In genomic region chr2:32137667-32138266, GRCm38 (mm10) we compare ENCODE assay signal across 8 mouse cellular contexts. TPM values are rescaled to one million over a fixed set of nuclear protein-coding genes. Genes with fewer than 3 reads are reported as not detected.
DNase-seq lines count a peak whose midpoint lies in the region; ATAC-seq lines count a peak whose summit lies in the region.

No protein-coding gene starts in this region.

- peaks cover 4% of the 10 kb centered on the region; the same call in 1 of the 2 replicates for H3K4me1 ChIP-seq in hindbrain, embryonic 16.5 days (ENCODE audit: control insufficient read depth, insufficient read depth, low read depth, low read length)

- peak overlapping the region; percentile 73 for H3K9ac ChIP-seq in hindbrain, embryonic 16.5 days (ENCODE audit: low read depth, low read length)

- H3K79me2 ChIP-seq in macrophage (ENCODE audit: inconsistent target): no peaks in the 10 kb centered on the region

- H3K36me3 ChIP-seq in hindbrain, embryonic 16.5 days (ENCODE audit: control insufficient read depth, insufficient read depth, low read length): no peaks in the 10 kb centered on the region
- no peaks in the 10 kb centered on the region for H3K36me3 ChIP-seq in macrophage (ENCODE audit: inconsistent target)

- H3K4me2 ChIP-seq in hindbrain, embryonic 16.5 days (ENCODE audit: low read length): peak overlapping the region; percentile 83

- H3K4me3 ChIP-seq in hindbrain, embryonic 16.5 days (ENCODE audit: low read length): peak overlapping the region; percentile 55
- H3K4me3 ChIP-seq in macrophage (ENCODE audit: inconsistent target): peak overlapping the region; percentile 61

- no peaks in the 10 kb centered on the region for H3K9me3 ChIP-seq in hindbrain, embryonic 16.5 days (ENCODE audit: control insufficient read depth, low read length)

- 0% methylated on average over 40 of the region's 40 CpGs for WGBS in hindbrain, embryonic 16.5 days
- 0% methylated on average over 38 of the region's 40 CpGs for WGBS in macrophage (ENCODE audit: missing documents)

- DNase-seq in WW6 (ENCODE audit: low read depth, low spot score): peak; percentile 98
- DNase-seq in cerebellum, postnatal 4 days (ENCODE audit: low spot score in 2 of 2): peak; percentile 95 to 97
- peak; percentile 99 for DNase-seq in gastrocnemius, adult 18-20 months (ENCODE audit: low spot score)
- DNase-seq in left cerebral cortex, adult 18-20 months (ENCODE audit: low spot score in 2 of 2): peak; percentile 96 to 97
- DNase-seq in right cerebral cortex, adult 18-20 months: peak; percentile 97
- DNase-seq in urinary bladder, postnatal 10 days (ENCODE audit: low spot score): peak; percentile 94

- no peaks in the 10 kb centered on the region for H3K27me3 ChIP-seq in hindbrain, embryonic 16.5 days (replicated peaks; ENCODE audit: control insufficient read depth, insufficient read depth, low read length)

- H3K27ac ChIP-seq in hindbrain, embryonic 16.5 days (ENCODE audit: low read depth, low read length): peak overlapping the region; percentile 84
- H3K27ac ChIP-seq in macrophage: peak overlapping the region; percentile 83

- peak; percentile 98 for ATAC-seq in hindbrain, embryonic 16.5 days

RNA-seq across cellular contexts. Expression of gene Prrc2b, which starts 13.1 kb away (rescaled TPM):
- 10 to 100 TPM; 78.4 to 79.7 TPM for total RNA-seq in gastrocnemius, adult 18-20 months (2021)
- polyA plus RNA-seq in hindbrain, embryonic 16.5 days (2015; fragmentation: Nextera tagmentation; extraction: Ambion mirVana): 49.7 and 66.2 TPM in 2 replicates
- 100 to 1,000 TPM; 259 to 266 TPM for total RNA-seq in left cerebral cortex, adult 18-20 months (2021)
- 100 to 1,000 TPM in 8 of 26 experiments, 10 to 100 TPM in 18; 40.4 to 240 (median 83.4) TPM for total RNA-seq in macrophage (2018; cell fraction: chromatin; rRNA removed)
- total RNA-seq in macrophage (2018; cell fraction: cytosol; rRNA removed): 10 to 100 TPM; 22.1 to 56.8 (median 40.4) TPM
- total RNA-seq in macrophage (2018; cell fraction: nucleus; rRNA removed): 10 to 100 TPM; 46.0 to 87.3 (median 63.8) TPM
- polyA plus RNA-seq in macrophage (2018): 23.6 to 29.1 TPM (median 26.7 TPM) in 3 replicates

RNA-seq across cellular contexts. Expression of gene Plpp7, which starts 42.4 kb away (rescaled TPM):
- 100 to 1,000 TPM; 105 to 121 TPM for total RNA-seq in gastrocnemius, adult 18-20 months (2021)
- polyA plus RNA-seq in hindbrain, embryonic 16.5 days (2015; fragmentation: Nextera tagmentation; extraction: Ambion mirVana): 31.1 and 33.2 TPM in 2 replicates
- 10 to 100 TPM; 27.1 to 32.4 TPM for total RNA-seq in left cerebral cortex, adult 18-20 months (2021)
- total RNA-seq in macrophage (2018; cell fraction: chromatin; rRNA removed): 1 to 10 TPM in 7 of 26 experiments, under 1 TPM in 8, not detected in 11; 0.36 to 3.1 (median 0.80) TPM
- total RNA-seq in macrophage (2018; cell fraction: cytosol; rRNA removed): 1 to 10 TPM in 15 of 26 experiments, under 1 TPM in 11; 0.19 to 1.8 (median 1.3) TPM
- 1 to 10 TPM in 10 of 26 experiments, under 1 TPM in 11, not detected in 5; 0.42 to 2.0 (median 0.98) TPM for total RNA-seq in macrophage (2018; cell fraction: nucleus; rRNA removed)
- polyA plus RNA-seq in macrophage (2018): 0.75 to 1.4 TPM (median 0.87 TPM) in 3 replicates

RNA-seq across cellular contexts. Expression of gene Fam78a, which starts 53.1 kb away (rescaled TPM):
- 10 to 100 TPM; 12.5 to 21.2 TPM for total RNA-seq in gastrocnemius, adult 18-20 months (2021)
- 0.50 and 0.69 TPM in 2 replicates for polyA plus RNA-seq in hindbrain, embryonic 16.5 days (2015; fragmentation: Nextera tagmentation; extraction: Ambion mirVana)
- 1 to 10 TPM; 6.2 to 9.6 TPM for total RNA-seq in left cerebral cortex, adult 18-20 months (2021)
- 10 to 100 TPM in 8 of 26 experiments, 1 to 10 TPM in 16, under 1 TPM in 2; 0.70 to 26.2 (median 3.7) TPM for total RNA-seq in macrophage (2018; cell fraction: chromatin; rRNA removed)
- total RNA-seq in macrophage (2018; cell fraction: cytosol; rRNA removed): 10 to 100 TPM in 17 of 26 experiments, 1 to 10 TPM in 9; 1.8 to 25.9 (median 15.3) TPM
- total RNA-seq in macrophage (2018; cell fraction: nucleus; rRNA removed): 10 to 100 TPM in 12 of 26 experiments, 1 to 10 TPM in 14; 1.5 to 35.6 (median 8.6) TPM
- 12.7 to 16.8 TPM (median 14.3 TPM) in 3 replicates for polyA plus RNA-seq in macrophage (2018)

Comparison
In these comparisons a context has a peak if more than half of its experiments do, and no peak if none do; other contexts are left out.
1. Peak in every context shown above with its lines: DNase-seq, ATAC-seq, H3K4me3 ChIP-seq and H3K27ac ChIP-seq.